Mouse (Mus musculus) embryonic fibroblast, embryonic 13.5 days (primary cell): ENCODE measurements around the gene Ndrg4. TPM values are rescaled to one million over a fixed set of nuclear protein-coding genes. Genes with fewer than 3 reads are reported as not detected.
A peak's percentile ranks its signal among the peaks of the same experiment; 100 is the strongest.

Experiments
- H3K27ac ChIP-seq: 2 replicates; pipeline ENCODE4 v1.5.1; 2012; ENCODE audit warnings: low read length, control low read depth, inconsistent platforms; ENCODE audit not compliant: insufficient read depth
- H3K4me1 ChIP-seq: 2 replicates; pipeline ENCODE4 v1.6.1; 2011; ENCODE audit warnings: low read length; ENCODE audit not compliant: control insufficient read depth, insufficient read depth
- H3K4me3 ChIP-seq: 2 replicates; pipeline ENCODE4 v1.5.1; 2011; ENCODE audit warnings: mild to moderate bottlenecking, control low read depth, low read length; ENCODE audit not compliant: insufficient read depth
- CTCF ChIP-seq: IDR thresholded peaks from 2 replicates; pipeline ENCODE4 v1.5.1; 2011; ENCODE audit warnings: mild to moderate bottlenecking, control low read depth, low read length, moderate library complexity, borderline replicate concordance; ENCODE audit not compliant: insufficient read depth
- POLR2A ChIP-seq: IDR thresholded peaks from 2 replicates; pipeline ENCODE4 v1.6.1; 2011; ENCODE audit warnings: low read depth, mild to moderate bottlenecking, control low read depth, low read length, moderate library complexity
- polyA plus RNA-seq: library from polyadenylated mRNA; stranded (reverse); fragments of >200 nt; gene quantifications from 2 replicates; pipeline ENCODE4 v1.2.4, GENCODE M21; 2011; ENCODE audit warnings: low read depth; ENCODE audit not compliant: missing spikeins, insufficient read length

Gene Ndrg4
- 49.7 and 67.9 TPM in 2 replicates for polyA plus RNA-seq

DNA sequence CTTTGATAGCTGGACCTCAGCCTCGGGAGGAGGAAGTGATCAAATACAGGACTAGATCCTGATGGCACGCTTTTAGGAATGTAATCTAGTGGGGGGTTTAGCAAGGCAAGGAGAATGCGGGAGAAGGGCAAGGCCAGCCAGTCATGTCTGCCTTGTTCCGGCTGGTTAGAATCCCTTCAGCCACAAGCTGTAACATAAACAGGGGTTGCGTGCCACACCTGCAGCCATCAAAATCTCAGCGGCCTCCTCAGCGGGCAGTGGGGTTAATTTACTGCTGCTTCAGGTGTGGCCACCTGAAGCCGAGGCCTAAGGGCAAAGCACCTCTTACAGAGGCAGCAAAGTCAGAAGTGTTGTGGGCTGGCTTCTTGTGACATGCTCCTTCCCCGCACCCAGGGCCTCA is at the start of gene Ndrg4:
Gene Ndrg4 (plus strand): TSS at position 350 of the 400 bp plus-strand sequence.
- H3K27ac ChIP-seq = no peak within 1 kb of the TSS
- no peaks in the 10 kb centered on the region for H3K4me1 ChIP-seq
- H3K4me3 ChIP-seq = peak within 1 kb of the TSS; percentile 31
- TF ChIP-seq CTCF (no peak), POLR2A (no peak)

- no peak overlapping the region for H3K4me3 ChIP-seq
- TF ChIP-seq POLR2A (no peak), CTCF (no peak)
- no peak overlapping the region for H3K27ac ChIP-seq
- H3K4me1 ChIP-seq = no peaks in the 10 kb centered on the region
Observed at GRCm38 (mm10) chr8:95632840-95633239, 43.9 kb upstream of the Ndrg4 start.

DNA sequence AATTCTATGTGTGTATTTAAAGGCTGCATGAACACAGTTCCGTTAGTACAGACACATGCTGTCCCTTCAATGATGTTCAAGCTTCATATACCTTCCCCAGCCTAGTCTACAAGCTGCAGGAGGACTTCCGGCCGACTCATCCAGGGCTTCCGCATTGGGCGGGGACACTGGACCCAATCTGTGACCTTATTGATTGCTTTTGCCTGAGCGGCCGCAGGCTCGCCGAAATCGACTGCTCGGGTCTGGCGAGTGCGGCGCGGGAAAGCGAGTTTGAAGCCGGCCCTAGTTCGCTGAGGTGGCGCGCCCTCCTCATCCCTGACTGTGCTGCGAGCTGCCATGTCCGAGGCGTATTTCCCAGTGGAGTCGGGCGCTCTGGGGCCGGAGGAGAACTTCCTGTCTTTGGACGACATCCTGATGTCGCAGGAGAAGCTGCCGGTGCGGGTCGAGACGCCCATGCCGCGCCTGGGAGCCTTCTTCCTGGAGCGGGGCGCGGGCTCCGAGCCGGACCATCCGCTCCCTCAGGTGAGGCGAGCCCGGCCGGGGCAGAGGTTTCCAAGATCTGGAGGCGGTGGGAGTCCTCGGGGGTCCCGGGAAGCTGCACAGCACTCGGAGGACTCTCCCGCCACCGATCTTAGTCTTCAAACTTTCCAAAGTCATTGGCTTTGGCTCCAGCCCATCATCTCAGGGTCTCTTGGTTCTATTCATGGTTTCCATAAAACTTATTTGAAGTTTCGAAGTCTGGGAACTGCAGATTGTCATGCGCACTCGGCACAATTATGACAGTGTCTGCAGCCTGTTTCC is 43.3 kb upstream of the Ndrg4 start, which contains the start of gene Gins3:
Gene Gins3 (plus strand): TSS at position 192 of the 801 bp plus-strand sequence.
- TF ChIP-seq CTCF = no peak
- peak; percentile 66 for TF ChIP-seq POLR2A
- no peaks in the 10 kb centered on the region for H3K4me1 ChIP-seq
- H3K4me3 ChIP-seq = peak within 1 kb of the TSS; percentile 61
- H3K27ac ChIP-seq = no peak within 1 kb of the TSS

DNA sequence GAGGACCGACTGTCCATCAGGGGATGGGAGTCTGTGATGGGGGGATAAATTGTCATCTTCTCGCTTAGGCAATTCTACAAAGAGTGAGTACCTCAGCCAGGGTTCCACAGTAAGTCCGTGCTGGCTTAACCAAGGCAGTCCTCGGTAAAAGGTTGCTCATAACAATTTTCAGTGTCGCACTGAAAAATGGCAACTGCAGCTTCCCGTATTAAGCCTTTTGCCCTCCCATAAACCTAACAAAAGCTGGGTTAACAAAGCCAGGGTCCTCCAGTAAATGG is 42.8 kb upstream of the Ndrg4 start:
- peak overlapping the region; percentile 61 for H3K4me3 ChIP-seq
- H3K4me1 ChIP-seq = no peaks in the 10 kb centered on the region
- TF ChIP-seq CTCF (no peak), POLR2A (no peak)
- no peak overlapping the region for H3K27ac ChIP-seq

DNA sequence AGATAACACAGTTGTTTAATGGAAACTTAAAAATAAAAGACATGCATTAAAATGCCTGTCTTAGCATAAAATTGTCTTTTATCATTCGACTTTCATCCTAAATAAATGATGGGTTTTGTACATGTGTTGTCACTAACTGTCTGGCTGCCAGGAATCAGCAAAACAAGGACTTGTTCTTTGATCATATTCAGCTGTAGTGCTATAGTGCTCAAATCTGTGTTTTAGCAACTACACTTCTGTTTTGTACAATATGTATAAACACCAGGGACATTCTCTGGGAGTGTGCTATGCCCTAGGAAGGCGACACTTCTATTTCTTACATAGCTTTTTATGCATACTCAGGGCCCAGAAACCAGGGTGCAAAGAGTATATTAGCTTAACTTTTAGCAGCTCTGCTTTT is 31.8 kb upstream of the Ndrg4 start:
- Histone ChIP-seq H3K27ac (no peak overlapping the region), H3K4me1 (no peaks in the 10 kb centered on the region), H3K4me3 (no peak overlapping the region)
- TF ChIP-seq POLR2A (no peak), CTCF (no peak)

GRCm38 (mm10) chr8:95648251-95648650 is 28.5 kb upstream of the Ndrg4 start:
- H3K4me1 ChIP-seq = no peaks in the 10 kb centered on the region
- H3K4me3 ChIP-seq = no peak overlapping the region
- TF ChIP-seq CTCF (no peak), POLR2A (no peak)

DNA sequence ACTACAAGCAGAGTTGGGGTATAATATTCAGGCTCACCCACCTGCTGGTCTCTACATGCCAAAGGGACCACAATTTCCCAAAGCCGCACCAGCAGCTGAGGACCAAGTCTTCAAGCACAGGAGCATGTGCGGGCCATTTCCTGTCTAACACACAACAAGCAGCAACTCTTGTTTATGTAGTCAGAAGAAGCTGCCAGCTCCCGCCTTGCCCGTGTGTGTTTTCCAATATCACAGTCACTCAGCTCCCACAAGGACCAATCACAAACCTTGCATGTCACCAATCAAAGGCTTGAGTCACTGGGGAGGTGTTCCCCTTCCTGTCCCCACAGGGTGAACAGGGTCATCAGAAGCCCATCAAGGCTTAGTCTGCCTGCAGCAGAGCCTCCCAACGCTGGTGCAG is 23.4 kb upstream of the Ndrg4 start:
- H3K4me3 ChIP-seq = no peak overlapping the region
- no peaks in the 10 kb centered on the region for H3K4me1 ChIP-seq
- no peak for TF ChIP-seq POLR2A
- no peak for TF ChIP-seq CTCF
- no peak overlapping the region for H3K27ac ChIP-seq

More at GRCm38 (mm10) chr8:95648251-95648650, 28.5 kb upstream of the Ndrg4 start:
- H3K27ac ChIP-seq = no peak overlapping the region

GRCm38 (mm10) chr8:95655831-95656230 is 20.9 kb upstream of the Ndrg4 start:
- no peaks in the 10 kb centered on the region for H3K4me1 ChIP-seq
- TF ChIP-seq POLR2A (no peak), CTCF (no peak)
- H3K4me3 ChIP-seq = no peak overlapping the region
- H3K27ac ChIP-seq = no peak overlapping the region

- no peak overlapping the region for H3K27ac ChIP-seq
- no peak for TF ChIP-seq CTCF
- TF ChIP-seq POLR2A = no peak
- no peak overlapping the region for H3K4me3 ChIP-seq
- H3K4me1 ChIP-seq = no peaks in the 10 kb centered on the region
Observed at GRCm38 (mm10) chr8:95656316-95657002, 20.3 kb upstream of the Ndrg4 start.

- no peak for TF ChIP-seq POLR2A
- TF ChIP-seq CTCF = no peak
- H3K4me3 ChIP-seq = no peak overlapping the region
- no peaks in the 10 kb centered on the region for H3K4me1 ChIP-seq
- no peak overlapping the region for H3K27ac ChIP-seq
Observed at GRCm38 (mm10) chr8:95657523-95657922, 19.3 kb upstream of the Ndrg4 start.
